Mouse (Mus musculus) adrenal gland, adult 18-20 months (tissue): ENCODE results near the gene Cdc20b. TPM values are rescaled to one million over a fixed set of nuclear protein-coding genes. Genes with fewer than 3 reads are reported as not detected.

Source experiments
- DNase-seq, 2 experiments: peaks; one replicate each; pipeline ENCODE4 v3.0.0; 2021 to 2022; ENCODE audit warnings: low spot score in 2 of 2
- microRNA-seq, 2 experiments: library from miRNA; unstranded; fragments of <30 nt; microRNA quantifications; one replicate each; pipeline ENCODE4 v1.2.0; 2021; ENCODE audit warnings: borderline number of aligned reads in 2 of 2
- total RNA-seq, 2 experiments: library from RNA; stranded (reverse); gene quantifications; 1 replicate in 1 of 2; 2 replicates in 1 of 2; pipeline ENCODE4 v1.2.3; 2021

The Cdc20b gene
- total RNA-seq, 2 experiments from 2014 or later, result not detected

GRCm38 (mm10) chr13:113094618-113095017 is 59.7 kb downstream of the Cdc20b start:
- no peak for DNase-seq

GRCm38 (mm10) chr13:113097011-113097410 is 62.1 kb downstream of the Cdc20b start:
- DNase-seq, result no peak

- no peak for DNase-seq
Observed at GRCm38 (mm10) chr13:113098406-113098805, 63.5 kb downstream of the Cdc20b start.

DNA sequence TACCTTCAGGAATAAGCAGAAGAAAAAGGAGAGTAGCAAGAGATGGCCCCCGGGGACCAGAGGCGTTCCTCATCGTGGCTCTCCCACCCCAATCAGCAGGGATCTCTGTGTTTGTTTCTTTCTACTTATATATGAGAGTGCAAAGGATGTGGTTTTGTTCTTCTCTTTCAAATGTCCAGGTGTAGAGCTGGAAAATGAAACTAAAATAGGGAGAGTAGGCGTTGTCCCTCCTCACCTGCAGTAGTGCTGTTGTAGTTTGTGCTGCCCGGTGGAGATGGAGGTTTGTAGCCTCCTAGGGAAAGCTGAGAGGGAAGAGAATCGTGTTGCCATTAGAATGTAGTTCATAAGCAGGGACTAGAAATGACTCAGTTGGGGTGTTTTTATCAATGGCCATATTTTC is 66.0 kb downstream of the Cdc20b start, which contains the start of gene Gzma:
Gzma (minus strand) TSS at position 103 of the 400 bp plus-strand sequence.
- no peak for DNase-seq

DNA sequence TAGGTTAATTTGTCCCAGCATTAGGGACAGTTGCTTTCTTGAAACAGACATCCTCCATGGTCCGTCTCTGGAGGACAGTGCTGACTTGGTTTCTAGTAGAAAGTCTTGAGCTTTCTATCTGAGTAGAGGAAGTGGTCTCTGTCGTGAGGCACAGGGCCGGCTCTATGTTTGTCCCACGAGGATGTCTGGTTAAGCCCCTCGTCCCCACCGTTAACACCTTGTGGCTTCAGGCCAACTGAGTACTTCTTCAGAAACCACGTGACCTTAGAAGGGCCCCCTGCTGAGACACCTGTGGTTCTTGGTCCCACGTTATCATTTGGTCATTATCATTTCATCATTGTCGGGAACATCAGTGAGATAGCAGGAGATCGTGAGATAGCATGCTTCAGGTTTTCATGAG is 66.9 kb downstream of the Cdc20b start:
- DNase-seq, result no peak

DNA sequence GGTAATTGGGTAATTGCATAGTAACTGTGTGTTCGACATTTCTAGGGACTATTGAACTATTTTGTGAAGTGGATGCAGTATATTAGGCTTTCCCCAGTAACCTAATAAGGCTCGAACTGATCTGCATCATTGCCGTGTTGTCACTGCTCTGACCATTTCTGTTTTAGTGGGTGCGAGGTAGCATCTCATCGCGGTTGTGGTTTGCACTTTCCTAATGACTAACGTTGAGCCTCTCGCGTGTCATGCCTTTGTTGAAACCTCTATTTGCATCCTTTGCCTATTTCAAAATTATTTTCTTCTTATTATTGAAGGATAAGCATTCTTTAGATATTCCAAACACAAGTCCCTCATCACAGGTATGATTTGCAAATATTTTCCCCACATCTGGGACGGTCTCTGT is 69.8 kb downstream of the Cdc20b start:
- DNase-seq, result no peak

- DNase-seq, result no peak
Observed at GRCm38 (mm10) chr13:113118977-113119376, 84.1 kb downstream of the Cdc20b start.

- DNase-seq, result no peak
Observed at GRCm38 (mm10) chr13:113120324-113121237, 85.7 kb downstream of the Cdc20b start.

DNA sequence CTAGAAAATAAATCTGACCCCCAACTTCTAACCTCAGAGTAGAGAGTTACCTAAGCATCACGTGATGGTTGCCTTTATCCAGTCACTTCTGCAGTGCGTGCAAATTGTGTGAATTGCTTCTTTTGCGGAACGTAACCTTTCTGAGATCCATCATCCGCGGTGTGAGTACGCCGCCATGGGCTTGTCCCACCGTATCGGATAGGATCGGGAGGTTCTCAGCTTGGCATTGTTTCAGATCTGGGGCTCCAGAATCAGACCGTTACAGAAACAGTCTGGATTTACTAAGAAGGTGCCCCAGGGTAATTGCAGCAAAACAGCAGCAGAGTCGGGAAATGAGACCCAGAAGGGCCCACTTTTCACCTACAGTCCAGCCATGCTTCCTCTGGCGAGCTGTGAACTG is 86.4 kb downstream of the Cdc20b start:
- DNase-seq, result no peak

DNA sequence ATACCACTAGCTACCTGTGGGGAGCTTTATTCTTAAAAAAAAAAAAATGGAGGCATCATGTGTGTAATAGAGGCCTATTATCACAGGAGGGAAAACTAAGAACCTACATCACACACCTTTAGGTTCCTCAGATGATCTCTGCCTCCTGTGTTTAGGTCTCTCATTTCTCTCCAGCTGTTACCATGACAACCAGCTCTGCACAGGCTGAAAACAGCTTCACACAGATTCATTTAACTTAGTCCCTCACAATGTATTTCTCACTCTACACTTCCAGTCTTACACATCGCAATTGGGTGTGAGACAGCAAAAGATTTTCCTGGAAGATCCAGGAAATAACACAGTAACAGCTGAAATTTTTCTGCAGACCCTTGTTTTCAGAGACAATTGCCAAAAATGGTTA is 95.1 kb downstream of the Cdc20b start:
- no peak for DNase-seq

DNA sequence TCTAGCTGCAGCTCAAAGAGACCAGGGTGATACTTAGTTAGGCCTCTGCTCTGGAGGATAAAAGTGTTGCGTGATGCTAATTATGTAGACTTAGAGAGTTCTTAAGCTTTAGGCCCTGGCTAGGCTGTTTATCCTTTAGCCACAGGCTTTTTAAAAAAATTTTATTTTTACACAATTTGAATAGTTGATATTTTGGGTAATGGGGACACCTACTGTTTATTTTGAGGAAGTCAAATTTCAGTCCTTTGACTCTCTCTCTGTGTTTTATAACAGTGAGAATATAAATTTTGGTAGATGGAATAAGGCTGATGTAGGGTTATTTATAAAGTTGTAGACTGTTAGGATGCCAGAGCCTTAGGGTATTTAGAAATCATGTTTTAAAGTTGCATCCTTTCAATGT is 104.7 kb downstream of the Cdc20b start:
- DNase-seq, result no peak

Small RNA genes within 50 kb of the gene (microRNA-seq; reads per million reads assigned to microRNA genes)
- gene Mir449a, result 17.5 to 21.4 reads per million in 2 experiments
- 0 reads per million in 2 experiments for gene Mir449b
- 0 reads per million in 2 experiments for gene Mir449c

Other genes with a start within 250 kb of the Cdc20b start
- gene Plpp1, start 234.3 kb upstream of the Cdc20b start, total RNA-seq, result 100 to 1,000 TPM; 193 to 238 TPM
- gene Mtrex, start 107.7 kb upstream of the Cdc20b start, total RNA-seq, result 10 to 100 TPM; 36.4 to 46.1 TPM
- 10 to 100 TPM; 16.8 to 18.8 TPM for gene Dhx29, start 107.7 kb upstream of the Cdc20b start, total RNA-seq
- under 1 TPM; 0.42 to 0.89 TPM for gene Ccno, start 47.3 kb upstream of the Cdc20b start, total RNA-seq
- gene Mcidas, start 41.3 kb upstream of the Cdc20b start, total RNA-seq, result not detected
- gene Gpx8, start 11.3 kb downstream of the Cdc20b start, total RNA-seq, result 10 to 100 TPM; 80.7 to 85.7 TPM
- gene Gzma, start 65.9 kb downstream of the Cdc20b start, total RNA-seq, result 1 to 10 TPM; 1.1 to 1.4 TPM
- gene Esm1, start 174.5 kb downstream of the Cdc20b start, total RNA-seq, result 10 to 100 TPM in 1 of 2 experiments, 1 to 10 TPM in 1; 6.1 to 16.7 TPM
- gene Gzmk, start 190.8 kb downstream of the Cdc20b start, total RNA-seq, result under 1 TPM in 1 of 2 experiments, not detected in 1; 0.58 TPM